Mouse (Mus musculus): ENCODE data around the gene Kctd7.

DNA sequence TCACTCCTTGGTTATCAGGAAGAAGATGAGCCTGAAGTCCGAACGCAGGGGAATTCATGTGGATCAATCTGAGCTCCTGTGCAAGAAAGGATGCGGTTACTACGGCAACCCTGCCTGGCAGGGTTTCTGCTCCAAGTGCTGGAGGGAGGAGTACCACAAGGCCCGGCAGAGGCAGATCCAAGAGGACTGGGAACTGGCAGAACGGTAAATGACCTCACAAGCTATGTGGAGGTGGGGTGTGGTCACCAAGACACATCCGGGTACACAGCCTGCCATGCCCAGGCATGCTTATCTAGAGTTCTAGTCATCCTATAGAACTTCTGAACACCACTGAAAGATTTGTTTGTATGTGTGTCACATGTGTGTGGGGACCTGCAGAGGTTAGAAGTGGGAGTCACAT lies 42.7 kb downstream of the Kctd7 start:
- TF ChIP-seq CTCF (conservative IDR thresholded peaks at IDR 0.05; ENCODE audit: insufficient read depth, insufficient read length, low read depth, low read length) (no peak), POLR2A (IDR thresholded peaks at IDR 0.05; ENCODE audit: low read depth, low read length) (no peak)
